Mouse (Mus musculus) v-Abl transformed pro-B cells (cell line): Measurements from ENCODE around the gene Evpl.

Source experiments
- in situ Hi-C, 2 experiments: fragments of 400-800 bp; cut with MboI; formaldehyde crosslinking; loops; one replicate each; pipeline ENCODE4 v1.15.1; 2025; ENCODE audit not compliant: unreplicated experiment in 2 of 2

Evpl gene

DNA sequence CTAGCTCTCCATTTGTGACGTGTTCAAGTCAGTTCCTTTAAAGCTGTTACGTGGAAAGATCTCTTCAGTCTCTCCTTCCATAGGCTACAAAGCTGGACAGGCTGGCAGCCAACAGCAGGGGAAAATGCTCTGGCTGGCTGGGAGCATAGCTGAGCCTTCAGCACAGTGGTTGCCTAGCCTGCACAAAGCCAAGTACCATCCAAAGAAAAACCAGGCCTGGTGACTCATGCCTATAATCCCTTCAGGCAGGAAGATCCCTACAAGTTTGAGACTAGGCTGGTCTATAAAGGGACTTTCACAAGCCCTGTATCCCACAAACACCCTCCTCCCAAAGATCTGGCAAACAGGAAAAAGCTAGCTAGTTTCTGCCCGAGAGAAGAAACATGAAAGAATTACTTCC, 52.0 kb downstream of the Evpl start:
- in situ Hi-C loops: no loop called here

DNA sequence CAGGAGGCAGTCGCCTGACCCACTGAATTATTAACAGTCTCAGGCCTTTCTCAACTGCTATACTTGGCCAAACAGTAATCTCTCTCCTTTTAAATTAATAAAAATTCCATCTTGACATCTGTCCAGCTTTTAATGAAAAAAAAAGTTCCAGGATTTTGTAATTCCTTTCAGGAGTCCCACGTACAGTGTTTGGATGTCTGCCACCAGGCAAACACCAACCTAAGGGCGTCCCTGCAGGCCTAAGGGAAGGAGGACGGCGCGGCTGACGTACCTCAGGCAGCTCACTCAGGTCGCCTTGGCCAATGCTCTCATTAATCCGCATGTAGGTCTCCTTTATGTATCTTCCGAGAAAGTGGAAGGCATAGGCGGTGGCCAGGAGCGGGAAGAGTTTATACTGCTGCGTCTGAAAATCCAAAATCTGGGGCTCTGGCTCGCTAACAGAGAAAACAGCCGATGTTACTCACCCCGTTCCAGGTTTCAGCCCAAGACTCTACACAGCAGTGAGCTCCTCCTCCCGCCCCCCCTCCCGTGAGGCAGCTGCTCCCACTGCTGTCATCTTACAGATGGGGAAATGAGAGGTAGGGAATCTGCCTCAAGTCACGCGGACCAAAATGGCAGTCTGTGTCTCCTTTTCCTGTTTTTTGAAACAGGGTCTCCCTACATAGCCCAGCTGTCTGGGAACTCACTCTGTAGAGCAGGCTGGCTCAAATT, 59.3 kb downstream of the Evpl start:
- in situ Hi-C loops: no loop called here

DNA sequence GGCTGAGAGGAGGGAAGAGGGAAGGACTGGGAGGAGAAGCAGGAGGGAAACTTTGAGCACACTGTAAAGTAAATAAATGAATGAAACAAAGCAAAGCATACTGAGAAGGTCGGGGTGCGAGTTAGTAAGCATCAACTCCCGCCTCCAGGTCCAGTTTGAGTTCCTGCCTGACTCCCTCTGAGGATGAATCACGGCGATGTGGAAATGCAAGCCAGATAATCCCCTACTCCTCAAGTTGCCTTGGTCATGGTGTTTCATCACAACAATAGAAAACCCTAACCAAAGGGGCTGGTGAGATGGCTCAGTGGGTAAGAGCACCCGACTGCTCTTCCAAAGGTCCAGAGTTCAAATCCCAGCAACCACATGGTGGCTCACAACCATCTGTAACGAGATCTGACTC, 61.9 kb downstream of the Evpl start:
- in situ Hi-C loops: no loop called here

DNA sequence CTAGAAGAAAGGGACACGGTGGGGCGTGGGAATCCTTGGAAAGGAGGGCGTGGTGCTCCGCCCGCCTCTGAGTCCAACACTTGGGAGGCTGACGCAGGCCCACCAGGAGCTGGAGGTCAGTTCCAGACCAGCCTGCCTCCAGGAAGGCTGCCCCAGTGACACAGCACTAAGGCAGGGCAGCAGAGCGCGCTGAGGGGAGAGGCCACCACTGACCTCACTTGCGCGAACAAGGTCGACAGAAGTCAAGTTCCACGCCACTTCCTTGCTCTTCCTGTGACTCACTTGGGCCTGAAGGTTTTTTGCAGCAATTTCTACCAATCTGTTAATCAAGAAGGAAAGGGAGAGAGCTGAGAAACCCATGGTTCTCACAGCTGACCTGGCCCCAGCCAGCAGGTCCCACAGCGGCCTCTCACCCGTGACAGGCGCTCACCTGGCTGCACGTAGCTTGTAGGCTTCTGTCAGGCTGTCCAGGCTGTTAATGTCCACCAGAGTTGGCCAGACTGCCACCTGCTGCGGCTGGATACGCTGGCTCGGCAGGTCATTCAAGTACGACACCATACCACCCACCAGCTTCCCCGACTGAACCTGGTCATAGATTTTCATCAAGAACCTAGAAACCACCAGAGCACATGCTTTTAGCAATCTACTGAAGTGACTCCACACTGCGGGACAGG, 63.0 kb downstream of the Evpl start:
- in situ Hi-C loops: no loop called here

DNA sequence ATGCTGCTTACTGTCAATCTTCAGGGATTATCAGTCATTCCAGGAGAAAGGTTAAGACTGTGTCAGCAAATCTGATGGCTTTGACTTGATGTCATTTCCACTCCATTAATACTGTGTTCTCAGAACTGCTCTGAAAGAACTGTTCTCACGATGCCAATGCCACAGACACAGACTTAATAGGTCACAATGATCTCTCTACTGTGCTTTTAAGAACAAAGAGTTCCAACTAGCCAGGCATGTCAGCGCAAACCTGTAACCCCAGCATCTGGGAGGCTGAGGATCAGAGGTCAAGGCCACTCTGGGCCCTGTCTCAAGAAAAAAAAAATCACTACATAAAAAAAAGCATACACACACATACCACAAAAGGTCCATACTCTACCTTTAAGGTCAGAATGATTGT, 65.9 kb downstream of the Evpl start:
- in situ Hi-C loops: no loop called here
